Mouse (Mus musculus): ENCODE data around the gene Hoxa3.

Gene Hoxa3

GRCm38 (mm10) chr6:52246916-52247315, 33.8 kb upstream of the Hoxa3 start:
- DNase-seq (ENCODE audit: low read depth, low spot score), result no peak

GRCm38 (mm10) chr6:52246403-52246803, 33.3 kb upstream of the Hoxa3 start:
- no peak for DNase-seq (ENCODE audit: low read depth, low spot score)

GRCm38 (mm10) chr6:52245757-52246142, 32.6 kb upstream of the Hoxa3 start, which contains the start of gene Hoxa11:
Gene Hoxa11 (minus strand): TSS chr6:52245810.
- no peak for DNase-seq (ENCODE audit: low read depth, low spot score)

GRCm38 (mm10) chr6:52245040-52245756, 32.1 kb upstream of the Hoxa3 start:
- no peak for DNase-seq (ENCODE audit: low read depth, low spot score)

GRCm38 (mm10) chr6:52244471-52245039, 31.4 kb upstream of the Hoxa3 start:
- DNase-seq (ENCODE audit: low read depth, low spot score), result no peak

- no peak for DNase-seq (ENCODE audit: low read depth, low spot score)
These were observed 30.6 kb upstream of the Hoxa3 start for GRCm38 (mm10) chr6:52243681-52244121.

- no peak for DNase-seq (ENCODE audit: low read depth, low spot score)
These were observed 29.7 kb upstream of the Hoxa3 start for GRCm38 (mm10) chr6:52242801-52243332.

GRCm38 (mm10) chr6:52241001-52241621, 28.0 kb upstream of the Hoxa3 start:
- no peak for DNase-seq (ENCODE audit: low read depth, low spot score)

- DNase-seq (ENCODE audit: low read depth, low spot score), result peak; percentile 79
These were observed 27.4 kb upstream of the Hoxa3 start, which contains the start of gene Hoxa10 for GRCm38 (mm10) chr6:52240389-52241000. Gene Hoxa10 (minus strand): TSS chr6:52240854.

GRCm38 (mm10) chr6:52239625-52240388, 26.7 kb upstream of the Hoxa3 start:
- no peak for DNase-seq (ENCODE audit: low read depth, low spot score)

GRCm38 (mm10) chr6:52238976-52239375, 25.8 kb upstream of the Hoxa3 start:
- DNase-seq (ENCODE audit: low read depth, low spot score), result no peak

- no peak for DNase-seq (ENCODE audit: low read depth, low spot score)
These were observed 25.0 kb upstream of the Hoxa3 start for GRCm38 (mm10) chr6:52238155-52238545.

- no peak for DNase-seq (ENCODE audit: low read depth, low spot score)
These were observed 24.4 kb upstream of the Hoxa3 start for GRCm38 (mm10) chr6:52237346-52238154.

- no peak for DNase-seq (ENCODE audit: low read depth, low spot score)
These were observed 23.7 kb upstream of the Hoxa3 start for GRCm38 (mm10) chr6:52236806-52237205.

GRCm38 (mm10) chr6:52235866-52236265, 22.7 kb upstream of the Hoxa3 start:
- no peak for DNase-seq (ENCODE audit: low read depth, low spot score)

- DNase-seq (ENCODE audit: low read depth, low spot score), result no peak
These were observed 22.1 kb upstream of the Hoxa3 start for GRCm38 (mm10) chr6:52235267-52235666.

- no peak for DNase-seq (ENCODE audit: low read depth, low spot score)
These were observed 21.4 kb upstream of the Hoxa3 start for GRCm38 (mm10) chr6:52234428-52235140.

GRCm38 (mm10) chr6:52233546-52234427, 20.7 kb upstream of the Hoxa3 start:
- DNase-seq (ENCODE audit: low read depth, low spot score), result no peak

All from CD4-positive helper T cell, adult 2 months (primary cell).